Mouse (Mus musculus): Measurements from ENCODE around the gene Itgb7.

The Itgb7 gene

GRCm38 (mm10) chr15:102193652-102194051 lies 38.1 kb downstream of the Itgb7 start:
- no peak for ATAC-seq (ENCODE audit: low TSS enrichment)

DNA sequence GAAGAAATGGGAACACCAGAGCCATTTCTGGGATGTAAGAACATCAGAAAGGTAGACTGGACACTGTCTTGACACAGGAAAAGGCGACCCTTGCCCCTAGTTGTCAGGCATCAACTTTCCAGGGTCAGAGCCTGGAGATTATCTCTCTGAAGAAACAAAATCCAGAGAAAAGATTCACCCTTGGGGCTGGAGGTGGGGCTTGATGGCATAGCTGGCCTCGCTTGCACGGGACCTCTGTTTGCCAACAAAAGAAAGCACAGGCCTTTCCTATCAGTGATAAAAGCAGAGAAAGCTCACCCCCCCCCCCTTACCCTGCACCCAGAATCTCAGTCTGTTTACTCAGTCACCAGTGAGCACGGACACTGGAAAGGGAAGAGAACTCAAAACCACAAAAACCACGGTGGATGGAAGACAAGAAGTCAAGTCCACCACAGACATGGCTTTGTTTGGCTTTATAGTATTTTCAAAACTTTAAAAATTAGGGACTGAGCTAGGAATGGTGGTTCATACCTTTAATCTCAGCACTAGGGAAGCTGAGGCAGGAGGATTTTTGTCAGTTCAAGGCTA lies 38.8 kb downstream of the Itgb7 start:
- no peak for ATAC-seq (ENCODE audit: low TSS enrichment)

DNA sequence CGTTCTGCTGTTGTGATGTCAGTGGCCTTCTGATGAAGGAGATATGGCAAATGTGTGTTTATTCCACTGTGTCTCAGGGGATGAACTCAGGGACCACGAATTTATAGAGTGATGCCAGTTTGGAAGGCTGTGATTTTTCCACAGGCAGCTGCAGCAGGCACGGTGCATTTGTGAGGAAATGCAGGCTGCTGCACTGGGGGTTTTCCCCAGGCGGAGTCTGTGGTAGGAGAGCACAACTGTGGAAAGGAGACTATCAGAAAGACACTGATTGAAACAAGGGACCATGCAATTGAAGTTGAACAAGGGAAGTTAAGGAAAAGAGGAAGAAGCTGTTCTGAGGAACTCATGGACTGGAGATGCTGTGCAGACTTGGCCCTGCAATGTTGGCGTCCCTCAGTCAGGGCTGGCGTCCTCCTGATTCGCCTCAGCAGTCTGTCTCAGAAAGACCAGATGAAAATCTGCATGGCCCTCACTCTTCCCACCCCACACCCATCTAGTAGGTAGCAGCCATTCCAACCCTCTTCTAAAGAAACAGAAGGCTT lies 39.4 kb downstream of the Itgb7 start:
- no peak for ATAC-seq (ENCODE audit: low TSS enrichment)

DNA sequence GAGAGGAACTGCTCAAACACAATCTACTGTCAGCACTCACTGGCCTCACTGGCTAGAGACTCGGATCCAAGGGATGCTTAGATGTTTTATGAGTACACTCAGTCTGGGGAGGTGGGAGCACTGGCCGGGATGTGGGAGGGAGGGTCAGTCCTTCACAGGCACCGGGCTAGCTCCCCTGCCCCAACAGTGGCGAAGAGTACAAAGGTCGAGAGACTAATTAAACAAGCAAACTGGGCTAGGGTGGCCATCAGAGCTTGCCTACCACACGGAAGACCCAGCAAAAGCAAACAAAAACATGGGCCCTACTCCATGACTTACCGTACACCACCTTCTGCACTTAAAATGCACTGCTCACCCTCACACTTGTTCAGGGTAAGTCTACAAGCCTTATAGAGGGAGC lies 40.0 kb downstream of the Itgb7 start:
- ATAC-seq (ENCODE audit: low TSS enrichment), result no peak

DNA sequence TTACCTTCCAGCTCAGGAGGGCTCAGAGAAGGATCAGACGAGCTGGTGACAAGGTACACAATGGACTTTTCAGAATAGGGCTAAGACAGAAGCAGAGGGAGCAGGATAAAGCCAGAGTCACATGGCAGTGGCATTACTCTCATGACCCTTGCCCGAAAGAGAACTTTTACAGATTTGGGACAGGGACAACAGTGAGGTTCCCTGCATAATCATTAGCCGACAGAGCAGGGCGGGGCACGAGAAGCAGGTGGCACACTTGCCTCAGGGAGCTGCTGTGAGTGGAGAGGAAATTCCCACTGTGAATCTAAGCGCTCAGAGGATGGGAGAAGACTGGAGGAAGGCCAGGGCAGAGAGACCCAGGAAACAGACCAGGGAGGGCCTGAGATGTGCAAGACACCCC lies 42.9 kb downstream of the Itgb7 start:
- no peak for ATAC-seq (ENCODE audit: low TSS enrichment)

- ATAC-seq (ENCODE audit: low TSS enrichment), result no peak
These were observed 43.6 kb downstream of the Itgb7 start for GRCm38 (mm10) chr15:102188096-102188495.

- ATAC-seq (ENCODE audit: low TSS enrichment), result no peak
These were observed 45.5 kb downstream of the Itgb7 start for GRCm38 (mm10) chr15:102186239-102186638.

DNA sequence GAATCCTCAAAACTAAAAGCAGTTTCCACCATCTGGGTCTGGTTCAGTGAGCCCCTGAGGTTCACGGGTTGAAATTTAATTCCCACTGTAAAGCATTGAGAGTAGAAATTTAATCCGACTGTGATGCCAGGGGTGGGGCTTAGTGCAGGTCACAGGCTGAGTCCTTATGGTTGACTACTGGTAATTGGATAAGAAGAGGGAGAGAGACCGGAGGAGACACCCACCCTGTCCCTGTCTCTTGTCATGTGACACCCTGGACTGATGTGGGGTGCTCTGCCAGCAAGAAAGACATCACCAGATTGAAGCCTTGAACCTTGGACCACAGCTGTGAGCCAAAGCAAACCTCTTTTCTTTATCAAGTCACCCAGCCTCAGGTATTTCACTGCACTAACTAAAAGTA lies 48.7 kb downstream of the Itgb7 start:
- no peak for ATAC-seq (ENCODE audit: low TSS enrichment)

GRCm38 (mm10) chr15:102179924-102180323 lies 51.8 kb downstream of the Itgb7 start:
- no peak for ATAC-seq (ENCODE audit: low TSS enrichment)

- no peak for ATAC-seq (ENCODE audit: low TSS enrichment)
These were observed 52.6 kb downstream of the Itgb7 start for GRCm38 (mm10) chr15:102179106-102179505.

GRCm38 (mm10) chr15:102178279-102178678 lies 53.5 kb downstream of the Itgb7 start:
- ATAC-seq (ENCODE audit: low TSS enrichment), result peak; percentile 50; the same call in 1 of the 2 replicates

DNA sequence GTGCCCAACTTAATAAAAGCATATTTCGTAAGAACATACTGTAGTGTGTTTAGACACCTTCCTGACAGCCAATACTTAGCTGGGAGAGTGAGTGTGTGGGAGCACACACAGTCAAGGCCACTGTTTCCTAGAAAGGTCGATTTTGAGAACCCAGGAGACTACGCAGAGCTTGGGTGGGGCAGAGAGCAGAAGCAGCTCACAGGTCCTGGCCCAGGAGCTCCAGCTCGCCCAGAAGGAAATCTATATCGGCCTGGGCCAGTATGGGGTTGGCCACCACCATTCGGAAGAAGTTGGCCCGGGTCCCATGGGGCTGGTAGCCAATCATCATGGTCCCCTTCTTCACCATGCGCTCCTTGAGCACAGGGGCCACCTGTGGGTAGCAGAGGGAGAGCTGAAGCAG lies 54.3 kb downstream of the Itgb7 start:
- no peak for ATAC-seq (ENCODE audit: low TSS enrichment)

DNA sequence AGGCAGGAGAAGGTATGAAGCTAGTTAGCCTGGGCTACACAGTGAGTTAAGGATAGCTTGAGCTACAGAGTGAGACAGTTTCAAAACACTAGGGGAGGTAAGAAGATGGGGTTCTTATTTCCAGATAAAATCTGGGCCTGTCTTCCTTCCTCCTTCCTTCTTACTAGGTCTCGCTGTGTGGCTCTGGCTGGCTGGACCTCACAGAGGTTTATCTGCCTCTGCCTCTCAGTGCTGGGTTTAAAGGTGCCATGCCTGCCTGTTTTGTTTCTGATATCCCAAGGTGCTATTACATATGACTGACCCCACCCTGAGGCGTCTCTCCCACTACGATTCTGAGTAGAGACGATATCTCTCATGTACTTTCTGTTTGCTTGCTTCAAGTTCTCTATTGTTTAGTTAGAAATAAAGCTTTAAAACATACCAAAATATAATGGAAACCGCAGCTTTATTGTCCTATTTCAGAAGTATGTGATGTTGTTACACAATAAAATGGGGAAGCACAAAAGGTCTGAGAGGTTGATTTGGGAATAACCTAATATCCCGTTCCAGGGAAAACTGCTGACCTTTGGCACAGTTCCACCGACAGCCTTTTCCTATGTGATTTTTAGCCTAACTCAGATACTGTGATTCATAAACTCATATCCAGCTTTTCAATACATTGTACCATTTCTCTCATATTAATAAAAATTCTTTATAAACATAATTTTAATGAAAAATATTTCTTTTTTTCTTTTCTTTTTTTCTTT lies 55.0 kb downstream of the Itgb7 start:
- ATAC-seq (ENCODE audit: low TSS enrichment), result no peak

- ATAC-seq (ENCODE audit: low TSS enrichment), result no peak
These were observed 55.9 kb downstream of the Itgb7 start for GRCm38 (mm10) chr15:102175736-102176319.

DNA sequence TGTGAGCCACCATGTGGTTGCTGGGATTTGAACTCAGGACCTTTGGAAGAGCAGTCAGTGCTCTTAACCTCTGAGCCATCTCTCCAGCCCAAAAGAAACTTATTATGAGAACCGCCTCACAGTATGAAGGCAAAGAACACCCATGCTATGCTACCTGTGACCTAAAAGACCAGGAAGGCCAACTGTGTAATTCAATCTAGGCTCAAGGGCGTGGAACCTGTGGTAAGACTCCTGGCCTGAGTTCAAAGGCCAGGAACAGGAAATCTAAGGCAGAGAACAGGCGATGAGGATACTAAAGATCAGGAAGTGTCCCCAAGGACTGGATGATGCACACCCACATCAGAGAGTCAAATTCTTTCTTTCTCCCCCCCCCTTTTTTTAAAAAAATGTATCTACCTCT lies 58.2 kb downstream of the Itgb7 start:
- no peak for ATAC-seq (ENCODE audit: low TSS enrichment)

GRCm38 (mm10) chr15:102169064-102169463 lies 62.7 kb downstream of the Itgb7 start:
- ATAC-seq (ENCODE audit: low TSS enrichment), result no peak

DNA sequence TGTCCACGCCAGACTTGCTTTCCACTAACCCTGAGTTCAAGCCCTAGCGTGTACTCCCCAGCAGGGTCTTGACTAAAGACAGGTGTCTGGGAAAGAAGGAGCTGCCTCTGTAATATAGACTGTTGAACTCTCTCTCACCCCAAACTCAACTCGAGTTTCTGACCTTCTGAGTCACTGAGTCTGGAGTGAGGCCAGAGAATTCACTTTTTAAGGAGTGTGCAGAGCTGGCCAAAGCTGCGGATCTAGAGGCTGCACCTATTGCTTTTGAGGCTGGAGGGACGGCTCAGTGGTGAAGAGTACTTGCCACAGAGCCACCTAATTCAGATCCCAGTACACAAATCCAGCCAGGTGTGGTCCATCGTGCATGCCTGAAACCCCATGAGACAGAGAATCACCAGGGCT lies 64.1 kb downstream of the Itgb7 start:
- ATAC-seq (ENCODE audit: low TSS enrichment), result no peak

All from frontal cortex, adult (tissue).